Mouse (Mus musculus) forebrain, embryonic 12.5 days (tissue): ENCODE measurements at regions not wholly inside any gene's neighbourhood (a gene's known extent, or its start where the extent isn't known, plus 50 kb on each side); places are given as distances from the start of the nearest gene placed in this dataset.
A peak's percentile ranks its signal among the peaks of the same experiment; 100 is the strongest.

Experiments
- ATAC-seq: fragments of 200-750 bp; cut with Nextera tagmentation; 2 replicates; pipeline ENCODE4 v1.8.0; 2017; ENCODE audit warnings: moderate TSS enrichment; ENCODE audit not compliant: low FRiP score
- H3K27ac ChIP-seq: fragments of 300-500 bp; sonication (generic); 2 replicates; pipeline ENCODE4 v1.5.1; 2016; ENCODE audit warnings: mild to moderate bottlenecking
- H3K27me3 ChIP-seq: fragments of 300-500 bp; sonication (generic); 2 replicates; pipeline ENCODE4 v1.6.1; 2016; ENCODE audit warnings: mild to moderate bottlenecking
- H3K36me3 ChIP-seq: fragments of 300-500 bp; sonication (generic); replicated peaks from 2 replicates; pipeline ENCODE4 v1.6.1; 2016; ENCODE audit warnings: mild to moderate bottlenecking
- H3K4me1 ChIP-seq: fragments of 300-500 bp; sonication (generic); 2 replicates; pipeline ENCODE4 v1.6.1; 2016
- H3K4me2 ChIP-seq: fragments of 300-500 bp; sonication (generic); 2 replicates; pipeline ENCODE4 v1.6.1; 2016; ENCODE audit warnings: mild to moderate bottlenecking, moderate library complexity
- H3K4me3 ChIP-seq: fragments of 300-500 bp; sonication (generic); replicated peaks from 2 replicates; pipeline ENCODE4 v1.5.1; 2016; ENCODE audit warnings: mild to moderate bottlenecking
- H3K9ac ChIP-seq: fragments of 300-500 bp; sonication (generic); 2 replicates; pipeline ENCODE4 v1.6.1; 2016; ENCODE audit warnings: mild to moderate bottlenecking
- H3K9me3 ChIP-seq: fragments of 300-500 bp; sonication (generic); 2 replicates; pipeline ENCODE4 v1.6.1; 2016
- WGBS: fragments of 180-500 bp; shearing (Covaris S2); methylation state at CpG from one replicate; pipeline ENCODE4 v1.1.7; 2016; 5-methylcytosine and 5-hydroxymethylcytosine counted together

DNA sequence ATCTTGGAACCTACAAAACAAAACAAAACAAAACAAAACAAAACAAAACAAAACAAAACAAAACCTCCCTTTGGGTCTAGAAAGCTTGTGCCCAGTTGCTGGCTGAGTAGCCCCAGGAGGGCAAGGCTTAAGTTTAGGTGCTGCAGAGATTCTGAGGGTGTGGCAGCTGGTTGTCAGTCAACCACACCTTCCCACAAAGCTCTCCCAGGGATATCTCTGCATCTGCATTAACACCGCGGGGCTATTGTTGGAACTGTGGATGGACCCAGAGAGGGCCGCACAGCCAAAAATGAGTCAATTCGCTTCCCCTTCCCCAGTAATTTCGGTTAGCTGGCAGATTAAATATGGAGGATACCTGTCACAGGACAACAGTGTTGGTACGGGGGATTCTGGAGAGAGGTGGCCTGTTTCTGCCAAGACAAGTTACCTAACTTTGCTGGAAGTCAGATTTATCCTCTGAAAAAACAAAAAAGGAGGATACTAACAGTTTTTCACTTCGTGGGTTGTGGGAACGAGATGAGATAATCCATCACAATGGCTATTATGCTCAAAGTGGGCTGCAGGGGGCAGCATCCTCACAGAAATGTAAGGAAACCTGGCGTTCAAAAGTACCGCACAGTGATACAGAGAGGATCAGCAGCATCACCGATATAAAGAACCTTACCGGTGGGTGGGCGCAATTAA lies 96.7 kb downstream of the 1500009L16Rik start:
- Histone ChIP-seq H3K9ac (no peak overlapping the region), H3K4me1 (peaks cover 13% of the 10 kb centered on the region), H3K27ac (no peak overlapping the region), H3K36me3 (no peaks in the 10 kb centered on the region), H3K4me3 (no peak overlapping the region), H3K9me3 (no peaks in the 10 kb centered on the region), H3K27me3 (0 out of 2 replicates have a peak, but pooled peaks cover 3% of the 10 kb centered on the region), H3K4me2 (peak overlapping the region; percentile 40)
- 10% methylated on average over 13 of the region's 13 CpGs for WGBS
- ATAC-seq, result peak; percentile 67

DNA sequence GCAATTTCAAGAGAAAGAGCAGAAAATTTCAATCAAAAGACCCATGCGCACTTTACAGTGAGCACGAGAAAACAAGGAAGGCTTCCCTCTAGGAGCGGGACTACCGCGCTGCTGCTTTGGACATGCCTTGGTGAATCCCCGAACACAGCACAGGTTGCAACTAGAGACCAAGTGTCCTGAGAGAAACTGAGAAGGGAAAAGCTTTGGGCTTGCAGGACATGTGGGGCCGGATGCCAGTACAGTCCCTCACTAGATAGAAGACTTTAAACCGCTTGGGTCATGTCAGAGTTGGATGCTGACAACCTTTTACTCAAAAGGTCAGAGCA lies 97.2 kb downstream of the 1500009L16Rik start:
- Histone ChIP-seq H3K27ac (no peak overlapping the region), H3K9me3 (no peaks in the 10 kb centered on the region), H3K27me3 (0 out of 2 replicates have a peak, but pooled peaks cover 3% of the 10 kb centered on the region), H3K4me3 (no peak overlapping the region), H3K4me2 (peak overlapping the region; percentile 40; the same call in 1 of the 2 replicates), H3K9ac (no peak overlapping the region), H3K36me3 (no peaks in the 10 kb centered on the region), H3K4me1 (peaks cover 13% of the 10 kb centered on the region)
- 64% methylated on average over 8 of the region's 8 CpGs for WGBS
- ATAC-seq, result peak; percentile 63

DNA sequence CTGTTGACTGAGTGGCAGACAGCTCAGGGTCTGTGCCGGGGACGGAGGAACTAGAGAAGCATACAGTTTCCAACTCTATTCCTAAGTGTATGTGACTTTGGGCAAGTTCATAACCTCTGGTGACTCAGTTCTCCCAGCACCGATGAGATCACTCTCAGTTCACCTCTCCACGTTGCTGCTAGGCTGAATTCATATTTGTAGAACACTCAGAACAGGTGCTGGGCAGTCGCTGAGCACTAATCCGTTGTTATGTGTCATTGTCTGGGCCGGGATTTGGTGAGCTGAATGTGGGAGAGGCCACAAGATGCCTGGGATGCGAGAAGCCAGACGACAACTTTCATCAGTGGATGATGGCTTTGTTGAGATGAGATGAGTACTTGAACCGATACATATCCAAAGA lies 98.4 kb downstream of the 1500009L16Rik start:
- WGBS, result 78% methylated on average over 10 of the region's 10 CpGs
- Histone ChIP-seq H3K36me3 (no peaks in the 10 kb centered on the region), H3K4me2 (no peak overlapping the region), H3K27ac (no peak overlapping the region), H3K9ac (no peak overlapping the region), H3K4me1 (peaks cover 13% of the 10 kb centered on the region), H3K9me3 (no peaks in the 10 kb centered on the region), H3K4me3 (no peak overlapping the region), H3K27me3 (0 out of 2 replicates have a peak, but pooled peaks cover 3% of the 10 kb centered on the region)
- ATAC-seq, result no peak

DNA sequence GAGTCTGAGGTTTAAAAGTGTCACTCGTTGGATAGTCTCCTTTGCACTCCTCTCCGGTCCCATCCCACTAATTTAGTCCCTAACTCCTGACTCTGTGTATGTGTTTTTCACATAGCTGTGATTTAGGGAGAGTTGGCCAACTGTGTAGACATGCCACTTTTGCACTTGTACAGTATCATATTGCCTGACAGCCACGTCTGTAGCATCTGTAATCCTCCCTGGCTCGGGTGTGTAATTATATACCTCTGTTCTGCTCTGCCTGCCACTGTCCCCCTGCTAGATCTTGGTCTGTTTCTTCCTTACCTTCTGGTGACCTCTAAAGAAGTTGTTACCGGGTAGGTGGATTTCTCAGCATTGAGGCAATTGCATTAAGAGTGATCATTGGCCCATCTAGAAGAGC lies 103.4 kb downstream of the 1500009L16Rik start:
- H3K36me3 ChIP-seq, result no peaks in the 10 kb centered on the region
- no peak for ATAC-seq
- H3K4me3 ChIP-seq, result no peak overlapping the region
- H3K27me3 ChIP-seq, result no peaks in the 10 kb centered on the region
- H3K27ac ChIP-seq, result no peak overlapping the region
- no peak overlapping the region for H3K4me2 ChIP-seq
- H3K9ac ChIP-seq, result no peak overlapping the region
- H3K9me3 ChIP-seq, result no peaks in the 10 kb centered on the region
- H3K4me1 ChIP-seq, result no peaks in the 10 kb centered on the region; the same call in 1 of the 2 replicates
- 90% methylated on average over 5 of the region's 5 CpGs for WGBS

DNA sequence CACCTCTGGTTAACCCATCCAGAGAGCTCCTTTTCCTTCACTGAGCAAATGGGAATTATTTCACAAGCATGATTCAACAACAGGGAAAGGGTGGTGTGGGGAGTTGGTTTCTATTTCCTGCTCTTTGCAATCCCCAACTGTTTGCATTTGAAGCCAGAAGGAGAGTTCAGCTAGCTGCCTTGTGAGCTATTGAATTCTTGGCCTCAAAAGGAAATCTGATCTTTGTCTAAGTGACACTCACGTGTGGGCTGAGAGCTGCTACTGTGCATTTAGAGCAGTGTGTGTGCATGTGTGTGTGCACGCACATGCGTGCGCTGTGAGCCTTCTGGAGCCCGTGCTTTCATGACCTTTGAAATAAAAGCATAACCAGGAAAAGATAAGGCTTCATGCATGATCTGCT lies 113.7 kb downstream of the 1500009L16Rik start:
- Histone ChIP-seq H3K27ac (no peak overlapping the region), H3K4me1 (no peaks in the 10 kb centered on the region)
- no peak for ATAC-seq

DNA sequence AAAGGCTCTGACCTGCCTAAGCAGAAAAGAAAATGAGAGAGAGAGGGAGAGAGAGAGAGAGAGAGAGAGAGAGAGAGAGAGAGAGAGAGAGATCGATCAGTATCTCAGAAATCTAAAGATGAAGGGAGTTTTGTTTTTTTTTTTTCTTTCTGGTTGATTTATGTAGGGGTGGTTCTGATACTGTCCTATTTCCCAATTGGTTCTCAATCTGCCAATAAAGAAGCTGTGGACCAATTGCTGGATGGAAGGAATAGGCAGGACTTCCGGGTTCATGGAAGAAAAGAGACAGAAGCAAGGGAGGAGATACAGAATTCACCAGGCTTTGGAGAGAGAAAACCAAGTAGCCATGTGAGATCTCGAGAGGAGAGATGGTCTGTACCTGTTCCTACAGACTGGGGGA lies 117.6 kb downstream of the 1500009L16Rik start:
- no peak for ATAC-seq
- Histone ChIP-seq H3K27ac (no peak overlapping the region), H3K4me1 (no peaks in the 10 kb centered on the region), H3K36me3 (no peaks in the 10 kb centered on the region), H3K9ac (no peak overlapping the region), H3K4me3 (no peak overlapping the region), H3K4me2 (no peak overlapping the region), H3K9me3 (peaks cover 4% of the 10 kb centered on the region; the same call in 1 of the 2 replicates), H3K27me3 (no peaks in the 10 kb centered on the region)
- WGBS, result 76% methylated on average over 3 of the region's 3 CpGs

More for the DNA sequence above, 113.7 kb downstream of the 1500009L16Rik start:
- Histone ChIP-seq H3K4me3 (no peak overlapping the region), H3K9me3 (no peaks in the 10 kb centered on the region), H3K4me2 (no peak overlapping the region), H3K36me3 (no peaks in the 10 kb centered on the region), H3K27me3 (no peaks in the 10 kb centered on the region), H3K9ac (no peak overlapping the region)
- WGBS, result 64% methylated on average over 5 of the region's 5 CpGs

DNA sequence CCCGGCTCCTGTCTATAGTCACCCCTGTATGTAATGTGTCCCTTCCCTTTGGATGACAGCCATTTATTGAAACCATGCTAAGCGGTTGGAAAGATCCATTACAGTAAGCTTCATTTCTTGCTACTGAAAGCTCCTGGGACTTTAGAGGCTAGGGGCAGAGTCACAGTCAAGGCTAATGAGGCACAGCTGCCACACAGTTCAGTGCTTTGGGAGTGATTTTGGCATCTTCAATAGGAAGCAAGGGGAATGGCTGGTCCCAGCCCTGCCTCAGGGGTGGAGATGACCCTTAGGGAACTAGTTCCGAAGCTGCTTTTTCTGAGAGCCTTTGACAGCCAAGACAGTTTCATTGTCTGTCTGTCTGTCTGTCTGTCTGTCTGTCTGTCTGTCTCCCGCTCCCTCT lies 128.2 kb downstream of the 1500009L16Rik start:
- WGBS, result 74% methylated on average over 4 of the region's 4 CpGs
- no peak overlapping the region for H3K4me2 ChIP-seq
- ATAC-seq, result peak; percentile 39; the same call in 1 of the 2 replicates
- no peak overlapping the region for H3K9ac ChIP-seq
- no peaks in the 10 kb centered on the region for H3K27me3 ChIP-seq
- no peak overlapping the region for H3K4me3 ChIP-seq
- no peaks in the 10 kb centered on the region for H3K36me3 ChIP-seq
- no peak overlapping the region for H3K27ac ChIP-seq
- H3K4me1 ChIP-seq, result peaks cover 3% of the 10 kb centered on the region; the same call in 1 of the 2 replicates
- H3K9me3 ChIP-seq, result no peaks in the 10 kb centered on the region

DNA sequence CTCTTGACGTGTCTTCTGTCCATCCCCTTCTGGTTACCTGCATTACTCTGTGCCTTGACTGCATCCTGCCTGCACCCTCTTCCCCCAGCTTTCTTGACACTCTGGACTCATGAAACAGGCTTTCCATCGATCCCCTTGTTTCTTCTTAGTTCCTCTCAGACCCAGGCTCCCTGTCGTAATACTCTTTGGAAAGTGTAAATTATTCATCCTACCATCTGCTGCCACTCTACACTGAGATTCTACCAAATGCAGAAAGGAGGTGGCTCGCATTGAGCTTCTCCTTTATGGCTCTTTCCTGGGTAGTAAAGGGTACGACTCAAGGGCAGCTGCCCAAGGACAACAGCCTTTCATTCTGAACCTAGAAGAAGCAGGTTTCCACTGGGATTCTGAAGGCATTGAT lies 129.5 kb downstream of the 1500009L16Rik start:
- ATAC-seq, result no peak
- Histone ChIP-seq H3K27me3 (no peaks in the 10 kb centered on the region), H3K4me3 (no peak overlapping the region), H3K9ac (no peak overlapping the region), H3K4me1 (0 out of 2 replicates have a peak, but pooled peaks cover 3% of the 10 kb centered on the region), H3K27ac (no peak overlapping the region), H3K36me3 (no peaks in the 10 kb centered on the region), H3K9me3 (no peaks in the 10 kb centered on the region), H3K4me2 (no peak overlapping the region)
- WGBS, result 78% methylated on average over 5 of the region's 5 CpGs

DNA sequence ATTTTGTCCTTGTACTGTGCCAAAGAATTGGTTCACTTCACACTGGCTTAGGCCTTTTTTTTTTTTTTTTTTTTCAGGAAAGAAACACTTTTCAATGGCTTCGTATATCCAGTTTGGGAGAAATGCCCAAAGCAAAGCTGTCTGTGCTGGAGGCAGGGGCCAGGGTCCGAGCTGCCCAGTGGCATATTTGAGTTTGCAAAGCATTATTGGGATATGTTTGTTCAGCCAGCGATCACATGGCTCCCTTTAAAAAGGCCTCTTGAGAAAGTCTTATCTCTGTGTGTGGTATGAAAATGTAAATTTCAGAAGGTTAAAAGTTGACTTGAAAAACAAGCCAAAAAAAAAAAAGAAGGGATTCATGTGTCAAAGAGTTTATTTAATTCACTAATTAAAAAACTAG lies 130.1 kb downstream of the 1500009L16Rik start:
- no peak overlapping the region for H3K9ac ChIP-seq
- no peaks in the 10 kb centered on the region for H3K27me3 ChIP-seq
- H3K9me3 ChIP-seq, result no peaks in the 10 kb centered on the region
- WGBS, result 78% methylated on average over 3 of the region's 3 CpGs
- H3K36me3 ChIP-seq, result no peaks in the 10 kb centered on the region
- H3K4me2 ChIP-seq, result no peak overlapping the region
- no peak overlapping the region for H3K4me3 ChIP-seq
- H3K27ac ChIP-seq, result no peak overlapping the region
- H3K4me1 ChIP-seq, result 0 out of 2 replicates have a peak, but pooled peaks cover 3% of the 10 kb centered on the region
- ATAC-seq, result no peak

DNA sequence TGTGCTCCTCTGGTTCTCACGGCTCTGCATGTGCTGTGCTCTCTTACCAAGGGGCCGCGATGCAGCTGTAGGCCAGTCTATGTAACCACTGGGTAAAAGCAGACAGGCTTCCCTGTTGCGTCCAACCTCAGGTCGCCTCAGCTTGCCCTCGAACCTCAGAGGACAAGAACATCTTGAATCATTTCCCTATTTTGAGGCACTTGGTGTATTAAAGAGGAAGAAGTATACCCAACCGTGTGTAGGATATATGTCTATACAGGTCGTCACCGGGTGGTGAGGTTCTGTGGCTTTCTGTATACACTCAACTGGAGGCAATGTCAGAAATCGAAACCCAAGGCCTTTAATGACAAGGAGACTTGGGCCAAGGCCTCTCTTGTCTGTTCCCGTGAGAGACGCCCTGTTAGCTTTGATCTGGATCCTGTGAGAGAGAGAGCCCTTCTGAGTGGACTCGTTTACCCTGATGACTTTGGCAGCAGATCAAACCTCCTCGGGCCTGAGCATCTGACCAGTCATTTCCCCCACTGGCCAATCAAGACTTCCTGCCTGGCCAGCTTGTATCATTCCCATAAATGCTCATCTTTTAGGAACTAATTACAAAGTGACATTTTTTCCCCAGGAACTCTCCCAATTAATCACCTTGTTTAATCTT lies 135.3 kb downstream of the 1500009L16Rik start:
- Histone ChIP-seq H3K4me2 (no peak overlapping the region), H3K27ac (no peak overlapping the region), H3K27me3 (no peaks in the 10 kb centered on the region), H3K9ac (no peak overlapping the region), H3K4me1 (peaks cover 11% of the 10 kb centered on the region), H3K4me3 (no peak overlapping the region), H3K36me3 (no peaks in the 10 kb centered on the region), H3K9me3 (no peaks in the 10 kb centered on the region)
- ATAC-seq, result no peak
- WGBS, result 84% methylated on average over 14 of the region's 14 CpGs

DNA sequence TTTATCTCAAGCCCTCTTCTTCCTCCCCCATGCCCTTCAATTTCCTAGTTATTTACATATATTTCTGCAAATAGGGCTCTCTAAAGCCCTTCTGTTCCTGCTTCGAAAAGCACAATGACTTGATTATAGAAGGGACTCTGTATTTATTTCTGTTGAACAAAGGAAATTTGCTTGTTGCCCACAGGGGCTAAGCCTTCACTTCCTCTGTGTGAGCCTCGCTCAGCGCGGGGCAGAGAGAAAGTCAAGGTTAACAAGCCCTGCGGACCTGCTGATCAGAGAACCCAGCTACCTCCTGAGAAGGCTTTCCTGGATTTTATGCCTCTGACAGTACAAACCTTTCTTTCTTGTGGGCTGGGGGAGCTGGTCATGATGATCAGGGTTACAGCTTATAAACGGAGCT lies 136.0 kb downstream of the 1500009L16Rik start:
- Histone ChIP-seq H3K4me2 (no peak overlapping the region), H3K36me3 (no peaks in the 10 kb centered on the region), H3K4me3 (no peak overlapping the region), H3K27ac (no peak overlapping the region), H3K27me3 (no peaks in the 10 kb centered on the region), H3K9me3 (no peaks in the 10 kb centered on the region), H3K4me1 (peaks cover 11% of the 10 kb centered on the region), H3K9ac (no peak overlapping the region)
- WGBS, result 46% methylated on average over 6 of the region's 6 CpGs
- no peak for ATAC-seq

DNA sequence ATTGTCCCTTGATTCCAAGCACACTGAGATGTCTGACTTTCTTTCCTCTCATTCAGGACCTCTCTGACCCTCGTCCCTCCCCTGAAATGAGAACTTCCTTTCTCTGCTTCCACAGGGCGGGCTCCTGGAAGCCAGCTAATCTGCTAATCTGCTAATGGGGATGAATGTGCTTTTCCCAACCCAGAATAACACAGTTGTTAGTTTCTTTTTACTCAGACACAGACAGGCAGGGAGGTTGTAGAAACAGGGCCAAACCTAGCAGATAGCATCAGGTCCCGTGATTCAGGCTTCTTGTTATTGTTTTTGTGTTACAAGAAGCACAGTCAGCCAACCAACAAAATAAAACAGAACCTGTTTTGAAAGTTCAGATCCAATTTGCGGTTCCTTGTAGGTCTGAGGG lies 137.0 kb downstream of the 1500009L16Rik start:
- Histone ChIP-seq H3K27me3 (no peaks in the 10 kb centered on the region), H3K27ac (no peak overlapping the region), H3K9me3 (no peaks in the 10 kb centered on the region), H3K4me2 (no peak overlapping the region), H3K9ac (no peak overlapping the region), H3K4me3 (no peak overlapping the region), H3K36me3 (no peaks in the 10 kb centered on the region), H3K4me1 (peaks cover 11% of the 10 kb centered on the region)
- 73% methylated on average over 4 of the region's 4 CpGs for WGBS
- ATAC-seq, result no peak
